Comparison of ENCODE assay signal across 13 mouse cellular contexts in the genomic region with DNA sequence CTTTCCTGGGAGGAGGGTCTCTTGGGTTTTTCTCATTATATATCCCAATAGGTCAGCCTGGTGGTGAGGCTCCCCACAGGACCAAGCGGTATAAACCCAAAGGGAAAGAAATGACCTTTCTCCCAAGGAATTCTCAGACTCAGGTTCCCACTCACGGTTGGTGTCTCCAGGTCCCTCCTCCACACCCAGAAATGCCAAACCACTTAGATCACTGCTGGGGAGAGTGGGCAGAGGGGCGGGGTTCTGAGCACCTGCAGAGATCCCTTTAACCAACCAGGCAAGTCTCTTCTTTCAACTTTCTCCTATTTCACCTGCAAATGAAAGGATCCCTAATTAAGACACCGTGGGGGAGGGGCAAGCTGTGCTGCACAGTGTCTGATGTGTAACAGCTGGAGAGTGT. TPM values are rescaled to one million over a fixed set of nuclear protein-coding genes. Genes with fewer than 3 reads are reported as not detected.
A peak's percentile ranks its signal among the peaks of the same experiment; 100 is the strongest.
DNase-seq lines count a peak whose midpoint lies in the region; ATAC-seq and TF ChIP-seq lines count a peak whose summit lies in the region.
"Had no signal": no experiment of that assay in that cellular context is flagged by ENCODE, and none has a peak within 500 bp of the region (broad histone marks: within the 10 kb centered on the region; RNA-seq: fewer than 3 reads in every experiment).

No protein-coding gene starts in this region.

- no peaks in the 10 kb centered on the region for H3K9me3 ChIP-seq in intestine, embryonic 15.5 days
- H3K9me3 ChIP-seq in limb, embryonic 14.5 days (ENCODE audit: control insufficient read depth, low read length): no peaks in the 10 kb centered on the region
- H3K9me3 ChIP-seq: hindbrain, embryonic 15.5 days; neural tube, embryonic 12.5 days had no signal

- TF ChIP-seq CTCF in left cerebral cortex, adult 2 months (IDR thresholded peaks at IDR 0.05): no peak

- 28% methylated on average over 4 of the region's 4 CpGs for WGBS in intestine, embryonic 15.5 days
- WGBS in limb, embryonic 14.5 days: 21% methylated on average over 4 of the region's 4 CpGs

- DNase-seq in embryo, embryonic 11 days: peak; percentile 44
- no peak for DNase-seq in embryo, embryonic 9.5 days (ENCODE audit: extremely low spot score)
- DNase-seq in 3134 (ENCODE audit: extremely low read depth, insufficient read length, low spot score): peak; percentile 53
- peak; percentile 36 for DNase-seq in limb, embryonic 14.5 days (ENCODE audit: low spot score)
- no peak for DNase-seq in left cerebral cortex, adult 2 months (ENCODE audit: extremely low spot score in 1 of 2, low spot score in 2 of 2)
- no peak for DNase-seq in cerebellum, postnatal 14 days
- no peak for DNase-seq in embryo, embryonic 10 days (ENCODE audit: low spot score)
- DNase-seq: cerebellum, adult 2 months; forebrain, postnatal 0 days had no signal

- intact Hi-C loops in left cerebral cortex, adult 2 months (cut with DNase I): no loop called here

- peak overlapping the region; percentile 42 for H3K4me2 ChIP-seq in intestine, embryonic 15.5 days (replicated peaks)
- H3K4me2 ChIP-seq in limb, embryonic 14.5 days (replicated peaks; ENCODE audit: low read depth, low read length, severe bottlenecking): no peak overlapping the region
- H3K4me2 ChIP-seq: hindbrain, embryonic 15.5 days; neural tube, embryonic 12.5 days had no signal

- H3K4me3 ChIP-seq in intestine, embryonic 15.5 days (replicated peaks): no peak overlapping the region
- H3K4me3 ChIP-seq in limb, embryonic 14.5 days (replicated peaks; ENCODE audit: low read length): no peak overlapping the region
- H3K4me3 ChIP-seq in left cerebral cortex, adult 2 months: no peak overlapping the region
- H3K4me3 ChIP-seq: hindbrain, embryonic 15.5 days; neural tube, embryonic 12.5 days had no signal

- no peaks in the 10 kb centered on the region for H3K27me3 ChIP-seq in intestine, embryonic 15.5 days (replicated peaks)
- H3K27me3 ChIP-seq in limb, embryonic 14.5 days (ENCODE audit: control insufficient read depth, insufficient read depth, low read length): no peaks in the 10 kb centered on the region; the same call in 1 of the 2 replicates
- H3K27me3 ChIP-seq: hindbrain, embryonic 15.5 days; neural tube, embryonic 12.5 days had no signal

- peak; percentile 80 for ATAC-seq in intestine, embryonic 15.5 days
- ATAC-seq in limb, embryonic 14.5 days (ENCODE audit: low FRiP score, low read depth): no peak
- ATAC-seq: forebrain, postnatal 0 days had no signal

- H3K9ac ChIP-seq in intestine, embryonic 15.5 days: no peak overlapping the region
- no peak overlapping the region for H3K9ac ChIP-seq in limb, embryonic 14.5 days (ENCODE audit: low read depth, low read length, severe bottlenecking)
- H3K9ac ChIP-seq: forebrain, postnatal 0 days; hindbrain, embryonic 15.5 days; liver, embryonic 14.5 days; neural tube, embryonic 12.5 days had no signal

- H3K36me3 ChIP-seq in intestine, embryonic 15.5 days: peaks cover 7% of the 10 kb centered on the region; the same call in 1 of the 2 replicates
- peaks cover 14% of the 10 kb centered on the region for H3K36me3 ChIP-seq in limb, embryonic 14.5 days (ENCODE audit: control insufficient read depth, insufficient read depth, low read length)
- H3K36me3 ChIP-seq: hindbrain, embryonic 15.5 days had no signal

- peaks cover 10% of the 10 kb centered on the region; the same call in 1 of the 2 replicates for H3K4me1 ChIP-seq in intestine, embryonic 15.5 days (replicated peaks)
- peaks cover 23% of the 10 kb centered on the region for H3K4me1 ChIP-seq in limb, embryonic 14.5 days (ENCODE audit: control insufficient read depth, insufficient read depth, low read length)
- H3K4me1 ChIP-seq: hindbrain, embryonic 15.5 days; neural tube, embryonic 12.5 days had no signal

- TF ChIP-seq POLR2A in limb, embryonic 14.5 days (IDR thresholded peaks at IDR 0.05; ENCODE audit: borderline replicate concordance, extremely low read depth, insufficient read depth, insufficient read length): no peak

- peak overlapping the region; percentile 55; the same call in 1 of the 2 replicates for H3K27ac ChIP-seq in intestine, embryonic 15.5 days
- no peak overlapping the region for H3K27ac ChIP-seq in limb, embryonic 14.5 days (replicated peaks; ENCODE audit: low read depth, low read length)
- no peak overlapping the region for H3K27ac ChIP-seq in left cerebral cortex, adult 2 months
- H3K27ac ChIP-seq: hindbrain, embryonic 15.5 days; liver, embryonic 14.5 days; neural tube, embryonic 12.5 days had no signal

RNA-seq across cellular contexts. Expression of a gene that starts 51.6 kb away (rescaled TPM):
- polyA plus RNA-seq in intestine, embryonic 15.5 days (2015; fragmentation: Nextera tagmentation; extraction: Ambion mirVana): 15.1 and 17.4 TPM in 2 replicates
- 22.7 and 28.2 TPM in 2 replicates for polyA plus RNA-seq in limb, embryonic 14.5 days (2012; rRNA removed)
- polyA plus RNA-seq in limb, embryonic 14.5 days (2014; fragmentation: Nextera tagmentation; extraction: Ambion mirVana): 23.0 and 24.7 TPM in 2 replicates
- total RNA-seq in left cerebral cortex, adult 2 months (2021): 1 to 10 TPM; 4.4 to 6.7 TPM

Comparison
In these comparisons a context has a peak if more than half of its experiments do, and no peak if none do; other contexts are left out.
1. DNase-seq: peak in embryo, embryonic 11 days (single experiment), 3134 (single experiment) and limb, embryonic 14.5 days (single experiment); none in embryo, embryonic 9.5 days (single experiment), left cerebral cortex, adult 2 months (0 of 2), cerebellum, postnatal 14 days (0 of 2) and embryo, embryonic 10 days (single experiment).